Mouse (Mus musculus): Measurements from ENCODE around the gene Cfap69. TPM values are rescaled to one million over a fixed set of nuclear protein-coding genes. Genes with fewer than 3 reads are reported as not detected.

Gene Cfap69
- not detected for polyA plus RNA-seq (2017; shearing (Covaris generic))

GRCm38 (mm10) chr5:5663655-5664370 lies at the start of gene Cfap69:
TSS of gene Cfap69 (minus strand) at chr5:5664239.

GRCm38 (mm10) chr5:5693956-5694653 lies 30.1 kb upstream of the Cfap69 start, which contains the start of gene Steap2:
TSS of gene Steap2 (minus strand) at chr5:5694578.

GRCm38 (mm10) chr5:5573749-5574317 lies 90.2 kb downstream of the Cfap69 start, which contains the start of gene Gm8773:
TSS of gene Gm8773 (plus strand) at chr5:5573799.

GRCm38 (mm10) chr5:5559079-5559740 lies 104.8 kb downstream of the Cfap69 start, which contains the start of gene Gtpbp10:
TSS of gene Gtpbp10 (minus strand) at chr5:5559538.

Other genes starting within 250 kb of the Cfap69 start
- gene Cdk14, start 243.9 kb downstream of the Cfap69 start, polyA plus RNA-seq (2017; shearing (Covaris generic)) = 0.37 TPM
- not detected for gene 1700015F17Rik, start 185.1 kb downstream of the Cfap69 start, polyA plus RNA-seq (2017; shearing (Covaris generic))
- 0.71 TPM for gene Cldn12, start 149.3 kb downstream of the Cfap69 start, polyA plus RNA-seq (2017; shearing (Covaris generic))
- 6.9 TPM for gene Gtpbp10, start 104.7 kb downstream of the Cfap69 start, polyA plus RNA-seq (2017; shearing (Covaris generic))
- gene Gm8773, start 90.4 kb downstream of the Cfap69 start, polyA plus RNA-seq (2017; shearing (Covaris generic)) = not detected
- gene Steap2, start 30.3 kb upstream of the Cfap69 start, polyA plus RNA-seq (2017; shearing (Covaris generic)) = 0.06 TPM
- not detected for gene Steap1, start 85.1 kb upstream of the Cfap69 start, polyA plus RNA-seq (2017; shearing (Covaris generic))